Mouse (Mus musculus) heart, adult 2 months (tissue): ENCODE measurements at regions not wholly inside any gene's neighbourhood (a gene's known extent, or its start where the extent isn't known, plus 50 kb on each side); places are given as distances from the start of the nearest gene placed in this dataset.
A peak's percentile ranks its signal among the peaks of the same experiment; 100 is the strongest.

ENCODE experiments used
- DNase-seq, 2 experiments: peaks; one replicate each; pipeline ENCODE4 v3.0.0; 2021
- H3K27ac ChIP-seq: fragments of 200-600 bp; 2 replicates; pipeline ENCODE4 v1.8.1; 2022
- H3K27me3 ChIP-seq: fragments of 200-500 bp; 2 replicates; pipeline ENCODE4 v1.6.1; 2012; ENCODE audit warnings: mild to moderate bottlenecking, low read length, inconsistent platforms, mixed read lengths; ENCODE audit not compliant: control insufficient read depth, insufficient read depth
- H3K36me3 ChIP-seq: fragments of 200-500 bp; 2 replicates; pipeline ENCODE4 v1.6.1; 2012; ENCODE audit warnings: low read length, inconsistent platforms; ENCODE audit not compliant: control insufficient read depth, insufficient read depth
- H3K4me1 ChIP-seq: fragments of 200-500 bp; 2 replicates; pipeline ENCODE4 v1.6.1; 2011; ENCODE audit warnings: low read length; ENCODE audit not compliant: control insufficient read depth, insufficient read depth
- H3K4me3 ChIP-seq: fragments of 200-600 bp; 2 replicates; pipeline ENCODE4 v1.8.1; 2022
- H3K79me2 ChIP-seq: fragments of 200-500 bp; replicated peaks from 2 replicates; pipeline ENCODE4 v1.6.1; 2012; ENCODE audit warnings: mild to moderate bottlenecking, inconsistent platforms, low read length, moderate library complexity, mixed read lengths; ENCODE audit not compliant: control insufficient read depth, insufficient read depth
- H3K9ac ChIP-seq: fragments of 200-500 bp; 2 replicates; pipeline ENCODE4 v1.6.1; 2012; ENCODE audit warnings: low read depth, mild to moderate bottlenecking, control low read depth, inconsistent platforms, low read length, mixed read lengths
- CTCF ChIP-seq: fragments of 200-600 bp; IDR thresholded peaks from 2 replicates; pipeline ENCODE4 v1.8.1; 2022; ENCODE audit warnings: antibody characterized with exemption, mild to moderate bottlenecking, moderate library complexity
- EP300 ChIP-seq: fragments of 200-500 bp; IDR thresholded peaks from 2 replicates; pipeline ENCODE4 v1.6.1; 2011; ENCODE audit warnings: low read depth, low read length, control low read depth; ENCODE audit not compliant: insufficient read depth
- POLR2A ChIP-seq: fragments of 200-500 bp; IDR thresholded peaks from 2 replicates; pipeline ENCODE4 v1.6.1; 2011; ENCODE audit warnings: mild to moderate bottlenecking, low read depth, low read length, control low read depth; ENCODE audit not compliant: insufficient read depth
- WGBS: fragments of 180-500 bp; shearing (Covaris S2); methylation state at CpG from one replicate; pipeline ENCODE4 v1.1.7; 2018; 5-methylcytosine and 5-hydroxymethylcytosine counted together
- intact Hi-C: fragments of 180-260 bp; cut with DNase I; formaldehyde crosslinking; loops from one replicate; pipeline ENCODE4 v1.15.1; 2025

DNA sequence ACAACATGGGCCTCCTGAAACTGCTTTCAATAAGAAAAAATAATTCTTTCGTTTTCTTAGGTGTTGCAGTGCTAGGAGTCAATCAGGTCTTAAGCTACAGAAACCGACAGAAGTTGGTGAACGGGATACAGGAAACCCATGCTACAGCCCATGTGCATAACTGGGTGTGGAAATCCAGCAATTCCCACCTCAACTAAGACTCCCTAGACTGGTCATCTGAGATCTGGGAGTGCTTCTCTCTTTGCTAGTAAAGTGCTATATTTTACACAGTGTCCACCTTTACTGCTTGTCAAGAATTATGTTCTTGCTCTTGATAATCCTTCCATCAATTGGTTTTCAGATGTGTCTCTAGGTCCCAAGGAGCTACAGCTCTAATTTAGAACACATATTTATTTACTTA is 166.4 kb upstream of the Zc3h12c start:
- Histone ChIP-seq H3K4me1 (no peaks in the 10 kb centered on the region), H3K79me2 (no peaks in the 10 kb centered on the region), H3K27me3 (no peaks in the 10 kb centered on the region), H3K36me3 (no peaks in the 10 kb centered on the region), H3K9ac (no peak overlapping the region), H3K4me3 (no peak overlapping the region), H3K27ac (no peak overlapping the region)
- no peak for TF ChIP-seq CTCF
- TF ChIP-seq EP300 = no peak
- no peak for TF ChIP-seq POLR2A
- 86% methylated on average over 3 of the region's 3 CpGs for WGBS
- intact Hi-C loops = no loop called here
- DNase-seq = no peak

DNA sequence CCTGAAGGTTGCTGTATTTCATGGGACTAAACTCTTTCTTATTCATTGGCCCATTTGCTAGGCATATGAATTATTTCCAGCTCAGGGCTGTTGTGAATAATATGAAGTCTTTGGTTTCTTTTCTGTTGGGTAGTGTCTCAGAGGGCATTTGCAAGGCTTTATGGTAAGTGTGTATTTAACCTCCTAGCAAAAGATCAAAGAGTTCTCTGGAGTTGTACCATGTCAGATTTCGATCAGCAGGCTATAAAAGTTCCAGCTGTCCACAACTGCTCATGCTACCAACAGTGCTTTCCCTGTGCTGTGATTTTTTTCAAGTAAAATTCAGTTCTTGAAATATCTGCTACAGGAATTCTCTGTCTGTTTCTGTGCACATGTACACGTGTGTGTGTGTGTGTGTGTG is 165.5 kb upstream of the Zc3h12c start:
- Histone ChIP-seq H3K27me3 (no peaks in the 10 kb centered on the region), H3K79me2 (no peaks in the 10 kb centered on the region), H3K4me3 (no peak overlapping the region), H3K36me3 (no peaks in the 10 kb centered on the region), H3K4me1 (no peaks in the 10 kb centered on the region), H3K27ac (no peak overlapping the region), H3K9ac (no peak overlapping the region)
- DNase-seq = no peak
- intact Hi-C loops = no loop called here
- no peak for TF ChIP-seq EP300
- TF ChIP-seq CTCF = no peak
- TF ChIP-seq POLR2A = no peak
- whole genome bisulfite sequencing = 35% methylated on average over 2 of the region's 2 CpGs

DNA sequence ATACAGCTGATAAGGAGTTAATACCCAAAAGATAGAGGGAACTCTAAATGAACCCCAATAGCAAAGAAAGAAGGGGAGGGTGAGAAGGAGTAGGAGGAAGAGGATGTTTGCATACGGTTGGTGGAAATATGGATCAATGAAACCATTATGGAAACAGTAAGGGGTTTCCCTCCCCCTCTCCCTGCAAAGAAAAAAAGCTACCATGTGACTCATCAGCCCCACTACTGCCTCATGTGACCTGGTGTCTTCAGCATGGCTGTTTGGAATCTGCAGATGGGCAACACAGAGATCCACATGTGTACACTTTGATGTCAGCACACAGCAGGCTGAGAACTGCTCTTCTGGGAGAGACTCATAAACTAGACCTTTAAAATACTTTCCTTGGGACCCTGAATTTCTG is 163.4 kb upstream of the Zc3h12c start:
- DNase-seq = no peak
- Histone ChIP-seq H3K4me3 (no peak overlapping the region), H3K9ac (no peak overlapping the region), H3K79me2 (no peaks in the 10 kb centered on the region), H3K4me1 (no peaks in the 10 kb centered on the region), H3K27me3 (no peaks in the 10 kb centered on the region), H3K27ac (no peak overlapping the region), H3K36me3 (no peaks in the 10 kb centered on the region)
- 68% methylated on average over 1 of the region's 1 CpGs for WGBS
- intact Hi-C loops = no loop called here
- TF ChIP-seq EP300 (no peak), POLR2A (no peak), CTCF (no peak)

DNA sequence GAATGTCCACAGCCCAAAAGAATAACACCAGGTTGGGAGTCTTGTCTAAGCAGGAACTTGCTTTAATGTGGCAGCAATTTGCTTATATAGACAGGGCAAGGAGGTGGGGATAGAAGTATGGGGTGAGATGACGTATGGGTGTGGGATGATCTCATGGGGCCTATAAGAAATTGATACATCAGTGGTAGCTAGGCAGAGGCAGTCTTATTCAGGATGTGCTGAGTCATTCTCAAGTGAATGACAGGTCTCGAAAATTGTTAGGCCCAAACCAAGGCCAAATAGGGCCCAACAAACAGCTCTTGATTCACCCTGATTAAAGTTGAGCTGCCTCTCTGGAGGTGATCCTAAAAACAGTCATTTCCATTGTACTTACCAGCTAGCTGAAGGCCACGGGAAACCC is 162.3 kb upstream of the Zc3h12c start:
- TF ChIP-seq POLR2A (no peak), CTCF (no peak), EP300 (no peak)
- H3K4me1 ChIP-seq = no peaks in the 10 kb centered on the region
- no peak overlapping the region for H3K4me3 ChIP-seq
- H3K9ac ChIP-seq = no peak overlapping the region
- intact Hi-C loops = no loop called here
- H3K79me2 ChIP-seq = no peaks in the 10 kb centered on the region
- no peak for DNase-seq
- no peak overlapping the region for H3K27ac ChIP-seq
- WGBS = 70% methylated on average over 3 of the region's 3 CpGs
- no peaks in the 10 kb centered on the region for H3K36me3 ChIP-seq
- H3K27me3 ChIP-seq = no peaks in the 10 kb centered on the region

DNA sequence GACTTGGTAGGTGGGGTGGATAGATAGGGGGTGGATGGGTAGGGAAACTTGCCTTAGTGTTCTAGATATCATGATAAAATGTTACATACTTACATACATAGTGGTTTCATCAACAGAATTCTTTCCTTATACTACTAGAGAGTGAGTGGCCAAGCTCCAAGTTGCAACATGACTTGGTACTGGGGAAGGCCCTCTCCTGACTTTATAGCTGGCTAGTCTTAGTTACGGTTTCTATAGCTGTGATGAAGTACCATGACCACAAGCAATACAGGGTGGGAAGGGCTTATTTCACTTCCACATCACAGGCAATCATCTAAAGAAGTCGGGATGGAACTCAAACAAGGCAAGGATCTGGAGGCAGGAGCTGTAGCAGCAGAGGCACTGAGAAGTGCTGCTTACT is 156.0 kb upstream of the Zc3h12c start:
- Histone ChIP-seq H3K9ac (no peak overlapping the region), H3K79me2 (no peaks in the 10 kb centered on the region), H3K36me3 (no peaks in the 10 kb centered on the region), H3K27me3 (no peaks in the 10 kb centered on the region), H3K4me3 (no peak overlapping the region), H3K4me1 (no peaks in the 10 kb centered on the region), H3K27ac (no peak overlapping the region)
- no peak for DNase-seq
- intact Hi-C loops = no loop called here
- TF ChIP-seq EP300 (no peak), POLR2A (no peak), CTCF (no peak)
- WGBS = 80% methylated on average over 2 of the region's 2 CpGs

DNA sequence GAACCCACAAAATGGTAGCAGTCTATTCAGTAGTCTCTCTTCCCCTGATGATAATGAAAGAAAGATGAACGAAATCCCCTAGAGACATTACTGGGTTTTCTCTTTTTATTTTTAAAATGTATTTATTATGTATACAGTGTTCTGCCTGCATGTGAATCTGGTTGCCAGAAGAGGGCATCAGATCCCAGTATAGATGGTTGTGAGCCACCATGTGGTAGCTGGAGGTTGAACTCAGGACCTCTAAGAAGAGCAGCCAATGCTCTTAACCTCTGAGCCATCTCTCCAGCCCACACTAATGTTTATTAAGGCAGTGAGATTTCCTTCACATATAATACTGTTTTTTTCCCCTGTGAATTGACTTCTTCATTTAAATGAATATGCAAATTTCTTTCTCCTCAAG is 155.4 kb upstream of the Zc3h12c start:
- Histone ChIP-seq H3K27ac (no peak overlapping the region), H3K9ac (no peak overlapping the region), H3K27me3 (no peaks in the 10 kb centered on the region), H3K36me3 (no peaks in the 10 kb centered on the region), H3K79me2 (no peaks in the 10 kb centered on the region), H3K4me3 (no peak overlapping the region), H3K4me1 (no peaks in the 10 kb centered on the region)
- WGBS = 75% methylated on average over 1 of the region's 1 CpGs
- TF ChIP-seq CTCF (peak; percentile 26; the same call in 1 of the 2 replicates), POLR2A (no peak)
- intact Hi-C loops = no loop called here
- DNase-seq = no peak

DNA sequence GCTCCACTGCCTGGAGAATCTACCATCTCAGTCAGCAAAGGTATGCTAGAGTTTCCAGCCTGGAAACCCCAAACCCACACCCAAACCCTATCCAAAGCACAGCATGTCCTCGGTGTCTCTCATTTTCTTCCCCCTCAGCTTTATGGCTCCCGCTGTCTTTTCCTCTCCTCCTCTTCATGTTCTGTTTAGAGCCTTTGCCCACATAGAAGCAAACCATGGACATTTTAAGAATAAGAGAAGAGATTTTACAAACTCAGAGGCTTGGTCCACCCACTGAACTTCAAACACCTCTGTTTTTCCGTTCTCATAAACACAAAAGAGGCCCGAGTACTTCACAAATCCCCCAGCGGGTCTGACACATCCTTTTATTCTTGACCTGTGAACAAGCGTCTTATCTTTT is 154.9 kb upstream of the Zc3h12c start:
- H3K27ac ChIP-seq = no peak overlapping the region
- no peaks in the 10 kb centered on the region for H3K4me1 ChIP-seq
- H3K4me3 ChIP-seq = no peak overlapping the region
- no peaks in the 10 kb centered on the region for H3K27me3 ChIP-seq
- TF ChIP-seq POLR2A = no peak
- TF ChIP-seq EP300 = no peak
- TF ChIP-seq CTCF = no peak
- intact Hi-C loops = no loop called here
- no peaks in the 10 kb centered on the region for H3K36me3 ChIP-seq
- H3K9ac ChIP-seq = no peak overlapping the region
- H3K79me2 ChIP-seq = no peaks in the 10 kb centered on the region
- DNase-seq = no peak
- WGBS = 82% methylated on average over 6 of the region's 6 CpGs
